Mouse (Mus musculus): Measurements from ENCODE around the gene G0s2. TPM values are rescaled to one million over a fixed set of nuclear protein-coding genes. Genes with fewer than 3 reads are reported as not detected.
A peak's percentile ranks its signal among the peaks of the same experiment; 100 is the strongest.
"Not testable (repeated sequence)": the region's sequence is repeated elsewhere in the genome, so short reads cannot be mapped to it uniquely, and the experiment has no call there.

The G0s2 gene
- total RNA-seq, 2 experiments from 2014 or later, result not detected

DNA sequence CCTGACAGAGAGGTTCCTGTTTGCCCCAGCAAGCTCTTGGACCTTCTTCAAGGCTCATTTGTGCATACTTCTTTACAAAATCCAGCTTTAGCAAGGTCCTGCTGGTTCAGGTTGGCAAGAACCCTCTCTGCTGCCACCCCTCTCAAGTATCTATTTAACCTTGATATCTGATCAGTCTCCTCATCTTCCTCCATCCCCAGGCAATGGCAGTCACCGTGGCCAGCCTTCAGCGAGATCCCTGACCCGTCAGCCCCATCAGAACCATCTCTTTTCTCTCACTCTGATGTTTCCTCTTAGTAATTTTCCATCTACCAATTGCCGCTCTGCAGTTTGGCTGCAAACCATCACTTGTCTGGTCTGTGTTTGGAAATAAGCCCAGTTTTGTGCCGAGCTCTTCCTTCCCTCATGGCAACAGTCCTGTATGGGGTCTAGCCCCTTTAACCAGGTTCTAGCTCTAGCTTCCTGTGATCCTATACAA is 16.4 kb downstream of the G0s2 start:
- no peak for ATAC-seq (replicated peaks; ENCODE audit: low FRiP score, low TSS enrichment, poor library complexity, severe bottlenecking)

DNA sequence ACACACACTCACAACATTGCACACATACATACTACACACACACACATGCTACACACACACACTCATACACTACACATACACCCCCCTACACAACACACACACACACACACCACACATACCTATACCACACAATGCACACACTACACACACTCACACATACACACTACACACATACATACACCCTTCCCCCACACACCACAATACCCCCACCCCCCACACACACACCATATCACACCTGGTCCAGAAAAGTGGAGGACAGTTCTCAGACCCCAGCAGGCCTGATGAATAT is 16.8 kb downstream of the G0s2 start:
- no peak for ATAC-seq (replicated peaks; ENCODE audit: low FRiP score, low TSS enrichment, poor library complexity, severe bottlenecking)

DNA sequence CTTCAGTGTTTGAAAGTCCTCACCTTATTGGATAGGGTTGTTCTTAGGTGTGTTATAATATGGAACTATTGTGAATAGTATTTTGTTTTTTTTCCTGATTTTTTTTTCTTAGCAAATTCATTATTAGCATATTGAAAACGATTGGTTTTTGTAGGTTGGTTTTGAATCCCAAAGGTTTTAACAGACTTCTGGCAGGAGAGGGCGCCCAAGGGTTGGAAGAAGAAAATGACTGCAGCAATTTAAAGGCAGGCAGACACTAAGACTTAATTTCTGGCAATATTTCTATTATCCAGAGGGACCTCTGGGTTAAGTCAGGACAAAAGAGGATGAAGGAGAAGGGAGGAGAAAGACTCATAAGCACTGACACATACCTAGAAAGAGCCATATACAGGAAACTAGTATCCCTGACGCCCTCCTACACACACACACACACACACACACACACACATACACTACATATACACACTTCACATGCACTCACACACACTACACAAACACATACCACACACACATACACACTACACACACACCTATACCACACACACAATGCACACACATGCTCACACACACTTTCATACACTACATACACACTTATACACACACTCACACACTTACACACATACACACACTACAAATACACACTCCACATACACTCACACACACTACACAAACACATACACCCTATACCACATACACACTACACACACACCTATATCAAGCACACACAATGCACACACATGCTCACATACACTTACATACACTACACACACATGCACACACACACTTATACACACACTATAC is 17.3 kb downstream of the G0s2 start:
- 0 out of 2 replicates have a peak, but pooled peaks have one; percentile 57 for ATAC-seq (replicated peaks; ENCODE audit: low FRiP score, low TSS enrichment, poor library complexity, severe bottlenecking)

DNA sequence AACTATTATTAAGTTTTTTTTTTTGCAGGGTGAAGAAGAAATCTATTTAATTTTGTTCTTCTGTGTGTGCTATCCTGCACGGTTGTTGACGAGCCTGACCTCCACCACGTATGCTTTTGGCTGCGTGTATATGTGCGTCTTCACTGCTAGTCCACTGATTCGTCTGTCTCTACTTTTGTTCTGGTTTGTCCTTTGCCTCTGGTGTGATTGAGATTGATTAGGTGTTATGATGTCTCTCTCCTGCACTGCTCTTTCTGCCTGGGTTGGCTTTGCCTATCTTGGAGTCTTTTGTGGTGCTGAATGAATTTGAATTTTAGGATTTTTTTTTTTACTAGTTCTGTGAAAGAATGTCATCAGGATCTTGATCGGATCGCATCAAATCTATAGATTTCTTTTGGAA is 18.0 kb downstream of the G0s2 start:
- no peak for ATAC-seq (replicated peaks; ENCODE audit: low FRiP score, low TSS enrichment, poor library complexity, severe bottlenecking)

DNA sequence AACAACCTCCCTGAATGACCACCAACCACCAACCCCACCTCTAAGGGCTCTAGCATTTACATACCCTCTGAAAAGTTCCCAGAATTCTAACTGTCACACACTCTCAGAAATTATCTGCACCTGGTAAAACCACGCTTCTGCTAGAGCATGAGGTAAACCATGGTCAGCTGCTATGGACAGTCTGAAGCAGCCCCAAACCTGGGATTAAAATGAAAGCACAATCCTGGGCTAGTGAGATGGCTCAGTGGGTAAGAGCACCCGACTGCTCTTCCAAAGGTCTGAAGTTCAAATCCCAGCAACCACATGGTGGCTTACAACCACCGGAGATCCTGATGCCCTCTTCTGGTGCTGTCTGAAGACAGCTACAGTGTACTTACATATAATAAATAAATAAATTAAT is 19.1 kb downstream of the G0s2 start:
- ATAC-seq (replicated peaks; ENCODE audit: low FRiP score, low TSS enrichment, poor library complexity, severe bottlenecking), result not testable (repeated sequence)

DNA sequence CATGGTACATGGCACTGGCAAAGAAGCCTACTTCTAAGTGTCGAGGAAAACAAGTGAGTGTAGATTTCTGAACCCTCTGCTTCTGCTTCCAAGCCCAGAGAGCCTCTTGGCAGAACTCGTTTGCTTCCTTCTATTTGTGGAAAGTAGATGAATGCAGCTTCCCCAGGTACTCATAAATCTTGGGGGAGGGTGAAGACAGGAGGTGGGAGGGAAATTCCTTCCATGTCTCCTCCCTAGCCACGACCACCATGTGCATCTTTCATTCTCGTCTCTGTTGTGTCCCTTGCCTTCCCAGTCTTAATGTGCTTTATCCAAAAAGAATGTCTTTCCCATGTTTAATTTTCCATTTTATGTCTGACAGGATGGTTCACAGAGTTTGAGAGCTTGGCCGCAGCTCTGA is 20.4 kb downstream of the G0s2 start:
- no peak for ATAC-seq (replicated peaks; ENCODE audit: low FRiP score, low TSS enrichment, poor library complexity, severe bottlenecking)

DNA sequence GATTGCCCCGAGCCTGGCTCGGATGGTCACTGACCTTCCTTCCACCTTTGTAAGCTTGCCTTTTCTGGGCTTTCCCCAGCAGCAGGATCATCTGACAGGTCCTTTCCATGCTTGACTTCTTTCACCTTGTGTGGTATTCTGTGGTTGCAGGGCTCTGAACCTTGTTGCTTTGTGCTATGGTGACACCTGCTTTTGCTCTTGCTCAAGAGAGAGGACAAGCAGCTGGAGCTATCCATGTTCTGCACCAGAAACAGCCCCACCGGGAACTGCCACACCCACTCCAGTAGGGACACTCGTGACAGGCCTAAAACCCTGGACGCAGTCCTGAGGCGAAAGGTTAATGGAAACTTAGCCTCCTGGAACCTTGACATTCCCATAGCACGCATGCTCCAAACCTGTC is 21.6 kb downstream of the G0s2 start:
- no peak for ATAC-seq (replicated peaks; ENCODE audit: low FRiP score, low TSS enrichment, poor library complexity, severe bottlenecking)

DNA sequence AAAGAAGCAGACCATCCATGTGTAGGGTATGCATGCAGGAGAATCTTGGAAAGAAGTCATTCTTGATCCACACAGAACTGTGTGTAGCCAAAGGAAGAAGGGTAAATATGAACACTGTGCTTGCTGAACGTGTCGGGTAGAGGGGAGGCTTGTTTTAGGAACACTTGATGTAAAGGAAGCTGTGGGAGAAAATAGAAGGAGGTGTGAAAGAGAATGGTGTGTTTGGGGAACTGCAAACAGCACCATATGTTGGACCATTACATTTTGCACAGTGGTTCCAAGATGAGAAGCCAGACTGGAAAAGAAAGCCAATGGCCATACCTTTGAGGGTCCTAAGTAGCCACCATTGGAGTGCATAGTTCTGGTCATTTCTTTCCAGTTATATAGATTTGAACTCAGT is 23.0 kb downstream of the G0s2 start:
- ATAC-seq (replicated peaks; ENCODE audit: low FRiP score, low TSS enrichment, poor library complexity, severe bottlenecking), result no peak

DNA sequence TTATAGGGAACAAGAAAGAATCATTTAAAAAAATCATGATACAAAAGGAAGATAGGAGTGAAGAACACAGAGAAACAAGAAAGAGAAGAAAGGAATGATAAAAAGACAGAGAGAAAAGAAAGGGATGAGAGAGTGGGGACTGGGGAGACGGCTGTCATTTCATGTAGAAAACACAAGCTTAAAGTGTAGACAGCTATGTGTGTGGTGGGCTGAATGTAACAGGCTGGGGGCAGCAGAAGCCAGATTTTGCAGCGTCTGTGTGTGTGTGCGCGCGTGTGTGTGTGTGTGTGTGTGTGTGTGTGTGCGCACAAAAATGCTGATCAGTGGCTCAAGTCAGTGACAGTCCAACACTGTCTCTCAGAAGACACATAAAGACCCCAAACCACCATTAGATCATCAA is 28.8 kb downstream of the G0s2 start:
- no peak for ATAC-seq (replicated peaks; ENCODE audit: low FRiP score, low TSS enrichment, poor library complexity, severe bottlenecking)

DNA sequence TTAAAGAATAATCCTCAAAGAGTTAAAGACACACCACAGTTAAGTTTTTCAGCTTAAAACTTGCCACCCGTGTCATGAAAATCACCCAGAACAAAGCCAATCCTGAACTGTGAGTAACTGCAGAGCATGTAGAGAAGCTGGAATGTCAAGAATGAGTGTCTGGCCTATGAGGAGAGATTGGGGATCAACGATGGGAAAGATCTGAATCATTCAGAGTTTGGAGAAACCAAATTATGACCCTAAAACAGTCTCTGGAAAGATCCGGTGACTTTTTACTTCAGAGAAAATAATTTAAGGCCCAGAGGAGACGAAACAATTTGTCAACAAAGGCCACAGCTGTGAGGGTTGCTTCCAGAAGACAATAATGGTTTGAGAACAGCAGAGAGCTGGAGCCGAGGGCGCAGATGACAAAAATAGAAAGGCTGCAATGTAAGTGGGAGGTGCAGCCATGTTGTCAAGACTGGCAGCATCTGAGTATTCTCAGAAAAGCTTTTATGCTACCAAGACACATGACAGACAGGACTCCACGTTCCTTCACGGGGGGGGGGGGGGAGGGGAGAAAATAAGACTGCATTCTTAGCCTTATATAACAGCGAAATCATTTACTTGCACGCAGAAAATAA is 29.3 kb downstream of the G0s2 start:
- ATAC-seq (replicated peaks; ENCODE audit: low FRiP score, low TSS enrichment, poor library complexity, severe bottlenecking), result no peak

DNA sequence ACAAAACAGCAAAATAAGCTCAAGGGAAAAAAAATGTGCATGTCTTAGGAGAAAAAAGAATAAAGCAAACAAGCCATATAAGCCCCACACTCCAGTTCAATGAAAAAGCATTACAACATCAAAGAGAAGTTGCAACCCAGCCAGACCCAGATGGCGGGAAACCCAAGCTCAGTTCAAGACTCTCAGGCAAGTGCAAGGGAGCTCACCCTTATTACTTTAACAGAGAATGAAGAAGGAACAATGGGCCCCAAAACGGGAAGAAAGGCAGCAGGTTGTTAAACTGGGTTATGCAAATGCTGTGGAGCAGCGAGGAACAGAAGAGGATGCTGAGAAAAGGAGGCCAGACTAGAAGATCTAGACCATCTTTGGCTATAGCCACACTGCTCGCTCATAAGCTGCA is 30.2 kb downstream of the G0s2 start:
- no peak for ATAC-seq (replicated peaks; ENCODE audit: low FRiP score, low TSS enrichment, poor library complexity, severe bottlenecking)

DNA sequence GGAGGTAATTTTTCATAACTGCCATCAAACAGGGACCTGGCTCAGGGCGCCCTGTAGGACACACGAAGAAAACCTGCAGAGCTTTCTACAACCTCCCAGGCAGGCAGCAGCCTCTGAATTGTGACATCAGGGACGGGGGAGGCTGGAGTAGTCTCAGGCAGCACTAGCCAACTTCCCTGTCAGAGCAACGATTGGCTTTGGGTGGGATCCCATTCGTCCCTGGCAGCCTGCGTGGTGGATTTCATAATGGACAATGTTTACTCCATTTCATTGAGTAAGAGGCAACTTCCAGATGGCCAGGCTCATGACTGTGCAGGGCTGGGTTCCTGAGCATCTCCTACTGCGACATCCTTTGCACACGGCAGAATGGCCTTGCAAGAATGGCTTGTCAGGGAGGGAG is 30.8 kb downstream of the G0s2 start:
- no peak for ATAC-seq (replicated peaks; ENCODE audit: low FRiP score, low TSS enrichment, poor library complexity, severe bottlenecking)

DNA sequence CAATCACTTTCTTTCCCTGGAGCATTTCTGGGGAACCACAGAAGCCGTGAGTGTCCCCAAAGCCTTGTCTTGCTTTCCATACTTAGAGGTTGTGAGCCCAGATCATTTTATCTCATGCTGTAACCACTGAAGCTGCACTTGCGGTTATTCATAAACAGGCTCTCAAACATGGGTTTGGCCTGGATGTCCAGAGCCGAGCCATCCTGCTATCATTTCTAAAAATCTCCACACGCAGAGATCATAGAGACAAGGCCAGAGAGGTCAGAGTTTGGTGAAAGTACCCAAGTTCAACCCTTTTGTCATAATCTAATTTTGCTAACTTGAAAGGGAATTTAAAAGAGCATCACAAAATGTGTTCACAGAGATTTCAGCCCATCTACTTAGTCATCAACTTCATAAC is 31.6 kb downstream of the G0s2 start:
- no peak for ATAC-seq (replicated peaks; ENCODE audit: low FRiP score, low TSS enrichment, poor library complexity, severe bottlenecking)

DNA sequence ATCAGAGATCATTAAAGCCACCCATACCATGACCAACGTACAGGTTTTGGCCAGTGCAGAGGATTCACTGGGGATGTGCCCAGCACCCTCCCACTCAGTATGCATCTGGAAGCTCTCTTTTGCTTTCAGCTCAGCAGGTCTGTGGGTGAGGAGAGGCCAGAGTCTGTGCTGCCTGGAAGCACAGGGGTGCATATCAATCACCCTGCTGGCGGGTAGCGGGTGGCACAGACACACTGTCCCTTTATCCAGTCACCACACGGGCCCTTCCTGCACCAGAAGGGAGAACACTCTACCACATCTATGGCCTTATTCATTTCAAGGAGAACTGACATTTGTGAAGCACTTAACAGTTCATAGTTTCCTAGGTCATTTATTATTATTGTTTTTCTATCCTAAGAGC is 34.6 kb downstream of the G0s2 start:
- 0 out of 2 replicates have a peak, but pooled peaks have one; percentile 34 for ATAC-seq (replicated peaks; ENCODE audit: low FRiP score, low TSS enrichment, poor library complexity, severe bottlenecking)

DNA sequence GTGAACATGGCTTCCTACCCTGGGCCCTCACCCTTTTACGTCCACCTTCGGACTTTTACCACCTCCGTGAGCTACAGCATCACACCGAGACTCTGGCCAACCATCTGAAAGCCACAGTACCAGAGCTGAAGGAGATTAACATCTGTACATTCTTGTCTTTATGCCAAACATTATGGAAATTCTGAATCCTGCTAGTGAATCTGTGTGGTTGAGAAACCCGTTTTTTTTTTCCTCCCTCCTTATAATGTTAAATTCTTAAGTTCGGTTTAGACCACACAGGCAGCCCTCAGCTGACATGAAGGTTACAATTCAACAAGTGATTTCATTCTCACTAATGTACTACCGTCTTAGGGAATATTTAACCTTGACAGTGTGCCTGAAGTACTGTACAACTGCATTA is 38.1 kb downstream of the G0s2 start:
- ATAC-seq (replicated peaks; ENCODE audit: low FRiP score, low TSS enrichment, poor library complexity, severe bottlenecking), result no peak

DNA sequence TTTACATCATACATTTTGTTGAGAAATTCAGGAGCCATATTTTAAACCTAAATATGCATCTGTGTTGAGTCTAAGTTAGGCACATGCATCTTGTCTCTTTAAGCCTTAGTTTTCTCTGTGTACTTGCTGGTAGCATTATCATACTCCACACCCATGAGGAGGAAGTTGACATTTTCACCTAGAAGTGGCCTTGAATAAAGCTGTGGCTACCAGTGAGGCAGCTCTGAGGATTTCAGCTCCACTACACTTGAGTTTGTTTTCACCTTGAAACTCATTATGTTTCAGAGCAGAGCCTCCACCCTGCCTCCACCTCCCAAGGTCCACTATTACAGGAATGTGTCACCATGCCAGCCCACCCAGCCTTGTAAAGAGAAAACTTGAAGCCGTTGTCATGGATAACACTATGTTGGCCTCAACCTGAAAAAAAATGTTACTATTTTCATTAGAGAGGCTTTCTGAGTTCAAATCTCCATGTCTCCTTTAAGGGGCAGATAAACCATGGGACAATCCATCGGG is 38.8 kb downstream of the G0s2 start:
- ATAC-seq (replicated peaks; ENCODE audit: low FRiP score, low TSS enrichment, poor library complexity, severe bottlenecking), result no peak

DNA sequence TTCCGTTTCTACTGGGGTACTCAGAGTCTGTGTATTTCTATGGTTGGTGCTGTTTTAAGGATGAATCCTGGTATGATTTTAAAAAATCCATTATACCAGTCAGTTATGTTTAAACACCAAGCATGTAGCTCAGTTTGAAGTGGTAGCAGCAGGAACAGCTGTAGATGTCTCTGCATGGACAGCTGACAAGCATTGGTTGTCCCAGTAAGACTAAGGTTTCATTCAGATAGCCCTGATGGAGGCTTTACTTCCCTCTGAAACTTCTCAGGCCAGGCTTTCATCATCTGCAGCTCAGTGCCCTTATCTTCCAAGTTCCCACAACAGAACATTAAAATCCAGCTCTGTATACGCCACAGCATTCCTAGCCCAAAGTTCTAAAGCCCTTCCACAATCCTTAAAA is 40.3 kb downstream of the G0s2 start:
- ATAC-seq (replicated peaks; ENCODE audit: low FRiP score, low TSS enrichment, poor library complexity, severe bottlenecking), result no peak

DNA sequence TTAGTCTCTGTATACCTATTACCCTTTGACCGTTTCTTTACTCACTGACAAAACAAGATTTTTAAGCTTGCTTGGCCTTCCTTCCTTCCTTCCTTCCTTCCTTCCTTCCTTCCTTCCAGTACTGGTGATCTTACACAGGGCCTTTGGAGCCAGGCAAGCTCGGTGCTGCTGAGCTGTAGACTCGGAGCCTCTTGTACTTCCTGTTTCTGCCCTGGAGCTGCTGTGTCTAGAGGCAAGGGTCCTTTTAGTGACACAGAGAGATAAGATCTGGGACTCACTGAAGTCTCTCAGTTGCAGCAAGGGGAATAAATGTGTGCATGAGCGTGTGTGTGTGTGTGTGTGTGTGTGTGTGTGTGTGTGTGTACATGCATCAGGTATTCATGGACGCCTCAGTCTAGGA is 42.1 kb downstream of the G0s2 start:
- ATAC-seq (replicated peaks; ENCODE audit: low FRiP score, low TSS enrichment, poor library complexity, severe bottlenecking), result peak; percentile 52; the same call in 1 of the 2 replicates

DNA sequence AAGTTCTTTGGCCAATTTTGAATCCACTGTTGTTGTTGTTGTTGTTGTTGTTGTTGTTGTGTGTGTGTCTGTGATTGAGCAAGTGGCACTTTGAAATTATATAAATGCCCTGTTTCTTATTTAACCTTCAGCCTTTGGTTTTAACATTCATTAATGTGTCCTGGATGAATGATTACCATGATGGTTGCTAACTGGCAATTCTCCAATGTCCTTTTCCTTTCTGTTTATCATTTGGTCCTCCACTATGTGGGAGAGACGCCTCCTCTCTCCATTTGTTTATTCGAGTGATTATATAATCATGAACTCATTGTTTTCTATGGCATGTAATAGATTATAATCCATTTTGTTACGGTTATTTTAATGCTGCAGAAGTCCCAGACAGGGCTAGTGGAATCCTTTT is 42.5 kb downstream of the G0s2 start:
- ATAC-seq (replicated peaks; ENCODE audit: low FRiP score, low TSS enrichment, poor library complexity, severe bottlenecking), result no peak

DNA sequence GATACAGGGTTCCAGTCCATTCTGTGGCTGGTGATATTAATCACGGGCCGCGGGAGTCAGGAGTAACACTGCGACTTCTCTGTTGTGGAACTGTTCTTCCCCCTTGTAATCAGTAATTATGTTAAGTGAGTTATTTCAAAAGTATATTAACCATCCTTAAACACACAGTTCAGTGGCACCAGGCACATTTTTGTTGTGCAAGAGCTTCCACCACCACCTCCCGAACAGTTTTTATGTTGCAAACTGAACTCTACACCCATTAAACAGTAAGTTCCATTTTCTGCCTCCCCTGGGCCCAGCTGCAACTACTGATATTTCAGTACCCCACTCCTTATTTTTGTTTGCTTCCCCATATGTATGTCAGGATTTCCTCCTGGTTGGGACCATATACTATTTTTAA is 43.4 kb downstream of the G0s2 start:
- ATAC-seq (replicated peaks; ENCODE audit: low FRiP score, low TSS enrichment, poor library complexity, severe bottlenecking), result no peak

DNA sequence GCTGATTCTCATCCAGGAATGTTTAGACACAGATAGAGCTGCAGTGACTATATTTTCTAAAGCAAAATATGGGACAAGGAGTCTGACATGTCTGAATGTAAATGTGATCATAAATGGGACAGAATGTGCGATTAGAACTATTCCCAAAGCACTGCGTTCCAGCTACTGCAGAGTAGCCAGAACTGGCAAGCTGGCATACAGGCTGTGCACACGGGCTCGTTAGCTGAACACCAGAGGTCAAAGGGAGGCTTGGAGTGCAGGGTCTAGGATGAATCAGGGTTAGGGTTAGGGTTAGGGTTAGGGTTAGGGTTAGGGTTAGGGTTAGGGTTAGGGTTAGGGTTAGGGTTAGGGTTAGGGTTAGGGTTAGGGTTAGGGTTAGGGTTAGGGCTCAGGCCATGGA is 45.5 kb downstream of the G0s2 start:
- no peak for ATAC-seq (replicated peaks; ENCODE audit: low FRiP score, low TSS enrichment, poor library complexity, severe bottlenecking)
